Mouse (Mus musculus): ENCODE measurements around the gene Armh3. TPM values are rescaled to one million over a fixed set of nuclear protein-coding genes. Genes with fewer than 3 reads are reported as not detected.

The Armh3 gene
- total and polyA plus RNA-seq, 3 experiments, result 4.1 to 10.8 TPM; not detected in 1

DNA sequence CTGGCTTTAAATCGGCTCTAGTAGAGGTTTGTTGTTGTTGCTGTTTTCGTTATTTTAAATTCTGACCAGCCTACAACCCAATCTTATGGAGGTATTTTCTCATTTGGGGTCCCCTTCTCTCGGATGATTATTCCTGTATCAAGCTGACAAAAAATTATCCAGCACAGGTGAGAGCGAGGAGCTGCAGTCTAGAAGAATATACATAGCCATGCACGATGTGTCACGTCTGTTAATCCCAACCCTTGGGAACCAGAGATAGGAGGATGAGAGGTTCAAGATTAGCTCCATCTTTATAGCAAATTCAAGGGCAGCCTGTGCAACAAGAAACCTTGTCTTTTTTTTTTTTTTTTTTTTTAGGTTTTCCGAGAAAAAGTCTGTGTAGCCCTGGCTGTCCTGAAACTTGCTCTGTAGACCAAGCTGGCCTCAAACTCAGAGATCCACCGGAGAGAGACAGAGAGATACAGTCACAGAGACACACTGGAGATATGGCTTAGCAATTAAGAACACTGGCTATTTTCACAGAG lies 468 bp upstream of the Armh3 start:
- DNase-seq (ENCODE audit: low read depth, low spot score), result no peak
- H3K4me3 ChIP-seq (ENCODE audit: control insufficient read depth in 1 of 2, insufficient read depth in 1 of 2, low read depth in 2 of 2, low read length in 2 of 2), result peak overlapping the region; percentile 71 to 86
- TF ChIP-seq MEF2A (IDR thresholded peaks at IDR 0.05; ENCODE audit: extremely low read depth, insufficient replicate concordance, low read depth, low read length, poor library complexity, severe bottlenecking), result no peak
- peak; percentile 84 for TF ChIP-seq ZNF384 (IDR thresholded peaks at IDR 0.05; ENCODE audit: low read depth, low read length)
- H3K9ac ChIP-seq (ENCODE audit: control insufficient read depth, low read depth, low read length, poor library complexity, severe bottlenecking), result peak overlapping the region; percentile 62
- H3K36me3 ChIP-seq (ENCODE audit: control insufficient read depth in 1 of 2, insufficient read depth in 2 of 2, low read length in 2 of 2), result peaks cover 0 to 9% of the 10 kb centered on the region in 2 experiments; a peak in 2 of 4 replicates
- H3K4me1 ChIP-seq (ENCODE audit: control insufficient read depth in 1 of 2, insufficient read depth in 2 of 2, low read length in 2 of 2), result peaks cover 0 to 11% of the 10 kb centered on the region in 2 experiments; a peak in 2 of 4 replicates
- no peak overlapping the region for H3K27ac ChIP-seq (ENCODE audit: control insufficient read depth, low read depth, low read length)
- H3K9me3 ChIP-seq (replicated peaks; ENCODE audit: insufficient read depth, low read length), result no peaks in the 10 kb centered on the region
- no peaks in the 10 kb centered on the region for H3K27me3 ChIP-seq (ENCODE audit: control insufficient read depth in 1 of 2, insufficient read depth in 2 of 2, low read length in 2 of 2)
- H3K79me2 ChIP-seq (ENCODE audit: control insufficient read depth, insufficient read depth, low read length, poor library complexity), result peaks cover 8% of the 10 kb centered on the region

- peaks cover 5% of the 10 kb centered on the region; the same call in 1 of the 2 replicates for H3K79me2 ChIP-seq (ENCODE audit: control insufficient read depth, insufficient read depth, low read length, poor library complexity)
Measured at GRCm38 (mm10) chr19:45997365-45997764, 923 bp downstream of the Armh3 start.

GRCm38 (mm10) chr19:45993981-45994737 lies 4.1 kb downstream of the Armh3 start:
- peaks cover 0 to 9% of the 10 kb centered on the region in 2 experiments; a peak in 2 of 4 replicates for H3K36me3 ChIP-seq (ENCODE audit: control insufficient read depth in 1 of 2, insufficient read depth in 2 of 2, low read length in 2 of 2)
- no peak overlapping the region for H3K27ac ChIP-seq (ENCODE audit: control insufficient read depth, low read depth, low read length)
- no peaks in the 10 kb centered on the region for H3K27me3 ChIP-seq (ENCODE audit: control insufficient read depth in 1 of 2, insufficient read depth in 2 of 2, low read length in 2 of 2)
- TF ChIP-seq CHD1 (IDR thresholded peaks at IDR 0.05; ENCODE audit: low read depth, low read length), result no peak
- TF ChIP-seq ZMIZ1 (IDR thresholded peaks at IDR 0.05; ENCODE audit: low read depth, low read length), result no peak
- no peak for TF ChIP-seq MXI1 (IDR thresholded peaks at IDR 0.05; ENCODE audit: low read depth, low read length)
- TF ChIP-seq ZKSCAN1 (IDR thresholded peaks at IDR 0.05; ENCODE audit: low read depth, low read length), result no peak
- TF ChIP-seq KAT2A (conservative IDR thresholded peaks at IDR 0.05; ENCODE audit: low read depth, low read length), result no peak
- no peak for TF ChIP-seq POLR2AphosphoS2 (IDR thresholded peaks at IDR 0.05; ENCODE audit: low read length)
- no peak for TF ChIP-seq TCF12 (IDR thresholded peaks at IDR 0.05; ENCODE audit: low read depth, low read length)
- no peak for TF ChIP-seq POLR2A (IDR thresholded peaks at IDR 0.05; ENCODE audit: control insufficient read depth in 1 of 2, insufficient read depth in 1 of 2, low read depth in 1 of 2, low read length in 2 of 2, poor library complexity in 1 of 2)
- no peak for TF ChIP-seq ETS1 (IDR thresholded peaks at IDR 0.05; ENCODE audit: low read depth, low read length)
- TF ChIP-seq ELF1 (IDR thresholded peaks at IDR 0.05; ENCODE audit: low read depth, low read length), result no peak
- no peak for TF ChIP-seq MAFK (IDR thresholded peaks at IDR 0.05; ENCODE audit: borderline replicate concordance, low read depth, low read length)
- no peak for TF ChIP-seq USF2 (IDR thresholded peaks at IDR 0.05; ENCODE audit: borderline replicate concordance in 1 of 2, insufficient read depth in 1 of 2, low read depth in 1 of 2, low read length in 2 of 2)
- TF ChIP-seq POLR2AphosphoS5 (IDR thresholded peaks at IDR 0.05; ENCODE audit: borderline replicate concordance, low read depth, low read length), result no peak
- no peak for TF ChIP-seq E2F4 (IDR thresholded peaks at IDR 0.05; ENCODE audit: borderline replicate concordance, low read depth, low read length)
- no peak for TF ChIP-seq JUND (IDR thresholded peaks at IDR 0.05; ENCODE audit: low read depth, low read length)
- H3K9ac ChIP-seq (ENCODE audit: control insufficient read depth, low read depth, low read length, poor library complexity, severe bottlenecking), result no peak overlapping the region
- peaks cover 0 to 6% of the 10 kb centered on the region in 2 experiments; a peak in 2 of 4 replicates for H3K4me1 ChIP-seq (ENCODE audit: control insufficient read depth in 1 of 2, insufficient read depth in 2 of 2, low read length in 2 of 2)
- no peaks in the 10 kb centered on the region for H3K9me3 ChIP-seq (replicated peaks; ENCODE audit: insufficient read depth, low read length)
- H3K4me3 ChIP-seq (ENCODE audit: control insufficient read depth in 1 of 2, insufficient read depth in 1 of 2, low read depth in 2 of 2, low read length in 2 of 2), result no peak overlapping the region
- H3K79me2 ChIP-seq (ENCODE audit: control insufficient read depth, insufficient read depth, low read length, poor library complexity), result peaks cover 5% of the 10 kb centered on the region; the same call in 1 of the 2 replicates
- DNase-seq (ENCODE audit: low read depth, low spot score), result no peak

More at GRCm38 (mm10) chr19:45997365-45997764, 923 bp downstream of the Armh3 start:
- H3K4me1 ChIP-seq (ENCODE audit: control insufficient read depth in 1 of 2, insufficient read depth in 2 of 2, low read length in 2 of 2), result peaks cover 0 to 6% of the 10 kb centered on the region in 2 experiments; a peak in 2 of 4 replicates
- peak overlapping the region; percentile 94 for H3K9ac ChIP-seq (ENCODE audit: control insufficient read depth, low read depth, low read length, poor library complexity, severe bottlenecking)
- no peaks in the 10 kb centered on the region for H3K9me3 ChIP-seq (replicated peaks; ENCODE audit: insufficient read depth, low read length)
- H3K27ac ChIP-seq (ENCODE audit: control insufficient read depth, low read depth, low read length), result peak overlapping the region; percentile 81; the same call in 1 of the 2 replicates
- peak overlapping the region; percentile 71 to 86 for H3K4me3 ChIP-seq (ENCODE audit: control insufficient read depth in 1 of 2, insufficient read depth in 1 of 2, low read depth in 2 of 2, low read length in 2 of 2)
- H3K27me3 ChIP-seq (ENCODE audit: control insufficient read depth in 1 of 2, insufficient read depth in 2 of 2, low read length in 2 of 2), result no peaks in the 10 kb centered on the region
- peak; percentile 58 for DNase-seq (ENCODE audit: low read depth, low spot score)
- H3K36me3 ChIP-seq (ENCODE audit: control insufficient read depth in 1 of 2, insufficient read depth in 2 of 2, low read length in 2 of 2), result peaks cover 0 to 9% of the 10 kb centered on the region in 2 experiments; a peak in 2 of 4 replicates
- no peak for TF ChIP-seq TCF12 (IDR thresholded peaks at IDR 0.05; ENCODE audit: low read depth, low read length)
- TF ChIP-seq GATA1 (IDR thresholded peaks at IDR 0.05; ENCODE audit: low read depth, low read length), result peak; percentile 32; the same call in 1 of the 2 replicates
- TF ChIP-seq MAX (IDR thresholded peaks at IDR 0.05; ENCODE audit: low read length), result no peak
- peak; percentile 80 for TF ChIP-seq RCOR1 (IDR thresholded peaks at IDR 0.05; ENCODE audit: low read depth, low read length)
- no peak for TF ChIP-seq POLR2AphosphoS5 (IDR thresholded peaks at IDR 0.05; ENCODE audit: borderline replicate concordance, low read depth, low read length)
- no peak for TF ChIP-seq GABPA (IDR thresholded peaks at IDR 0.05; ENCODE audit: low read depth, low read length)
- TF ChIP-seq SIN3A (IDR thresholded peaks at IDR 0.05; ENCODE audit: low read length), result no peak
- no peak for TF ChIP-seq UBTF (IDR thresholded peaks at IDR 0.05; ENCODE audit: borderline replicate concordance, insufficient read depth, low read depth, low read length)
- no peak for TF ChIP-seq POLR2AphosphoS2 (IDR thresholded peaks at IDR 0.05; ENCODE audit: low read length)
- TF ChIP-seq TBP (IDR thresholded peaks at IDR 0.05; ENCODE audit: low read depth, low read length), result no peak
- no peak for TF ChIP-seq MXI1 (IDR thresholded peaks at IDR 0.05; ENCODE audit: low read depth, low read length)
- no peak for TF ChIP-seq MYC (IDR thresholded peaks at IDR 0.05; ENCODE audit: low read depth, low read length)

Measured in MEL (cell line).